Mouse (Mus musculus): ENCODE data around the gene Gna12. TPM values are rescaled to one million over a fixed set of nuclear protein-coding genes. Genes with fewer than 3 reads are reported as not detected.

Gene Gna12
- polyA plus RNA-seq, 1 experiment from 2014 or later: 9.4 TPM

DNA sequence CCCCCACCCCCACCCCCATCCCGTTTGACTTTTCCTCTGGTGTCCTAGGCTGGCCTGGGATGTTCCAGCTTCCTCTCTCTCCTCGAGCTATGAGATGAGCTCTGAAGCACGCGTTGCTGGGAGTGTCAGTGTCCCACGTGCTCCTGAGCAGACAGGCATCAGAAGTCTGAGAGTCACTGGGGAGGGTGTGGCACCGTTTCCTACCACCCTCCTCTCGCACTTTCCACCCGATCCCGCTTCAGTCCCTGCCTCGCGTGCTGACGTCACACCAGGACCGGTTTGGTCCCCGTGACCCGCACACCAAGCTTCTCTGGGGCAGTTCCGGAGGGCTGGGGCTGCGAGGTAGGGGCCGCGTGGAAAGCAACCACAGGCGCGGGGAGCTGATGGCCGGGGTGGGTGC, 94.9 kb downstream of the Gna12 start:
- no peak for ATAC-seq (ENCODE audit: extremely low read depth, insufficient number of reproducible peaks, low FRiP score, low TSS enrichment)
- Histone ChIP-seq H3K36me3 (no peaks in the 10 kb centered on the region), H3K9me3 (no peaks in the 10 kb centered on the region), H3K9ac (peak overlapping the region; percentile 69), H3K27ac (replicated peaks) (no peak overlapping the region), H3K4me1 (peaks cover 10% of the 10 kb centered on the region), H3K4me2 (peak overlapping the region; percentile 71), H3K4me3 (peak overlapping the region; percentile 44), H3K27me3 (replicated peaks) (peaks cover 38% of the 10 kb centered on the region)
- under 1% methylated on average over 22 of the region's 22 CpGs for WGBS

- no peaks in the 10 kb centered on the region for H3K36me3 ChIP-seq
- H3K9me3 ChIP-seq: no peaks in the 10 kb centered on the region
- no peak overlapping the region for H3K9ac ChIP-seq
- ATAC-seq (ENCODE audit: extremely low read depth, insufficient number of reproducible peaks, low FRiP score, low TSS enrichment): no peak
- no peak overlapping the region for H3K27ac ChIP-seq (replicated peaks)
- 60% methylated on average over 3 of the region's 3 CpGs for WGBS
- H3K4me1 ChIP-seq: peaks cover 10% of the 10 kb centered on the region
- H3K4me2 ChIP-seq: no peak overlapping the region
- H3K27me3 ChIP-seq (replicated peaks): peaks cover 38% of the 10 kb centered on the region
- no peak overlapping the region for H3K4me3 ChIP-seq
Observed at GRCm38 (mm10) chr5:140733336-140733735, 96.9 kb downstream of the Gna12 start.

DNA sequence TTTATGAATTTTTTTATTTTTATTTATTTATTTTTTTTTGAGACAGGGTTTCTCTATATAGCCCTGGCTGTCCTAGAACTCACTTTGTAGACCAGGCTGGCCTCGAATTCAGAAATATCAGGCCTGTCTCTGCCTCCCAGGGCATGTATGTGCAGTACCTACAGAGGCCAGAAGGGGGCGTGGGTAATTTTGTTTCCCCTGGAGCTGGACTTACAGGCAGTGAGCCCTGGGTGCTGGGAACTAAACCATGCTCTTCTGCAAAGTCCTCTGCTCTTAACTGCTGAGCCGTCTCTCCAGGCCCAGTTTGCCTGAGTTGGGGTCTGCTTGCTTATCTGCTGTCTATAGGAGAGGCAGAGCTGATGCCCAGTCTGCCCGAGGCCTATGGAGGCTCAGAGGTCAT, 98.0 kb downstream of the Gna12 start:
- Histone ChIP-seq H3K4me1 (peaks cover 10% of the 10 kb centered on the region), H3K27ac (replicated peaks) (no peak overlapping the region), H3K4me2 (no peak overlapping the region), H3K36me3 (no peaks in the 10 kb centered on the region), H3K9ac (no peak overlapping the region), H3K9me3 (no peaks in the 10 kb centered on the region), H3K27me3 (replicated peaks) (peaks cover 34% of the 10 kb centered on the region), H3K4me3 (no peak overlapping the region)
- ATAC-seq (ENCODE audit: extremely low read depth, insufficient number of reproducible peaks, low FRiP score, low TSS enrichment): no peak
- WGBS: 52% methylated on average over 4 of the region's 4 CpGs

- no peaks in the 10 kb centered on the region for H3K36me3 ChIP-seq
- H3K27me3 ChIP-seq (replicated peaks): peaks cover 25% of the 10 kb centered on the region
- 76% methylated on average over 11 of the region's 11 CpGs for WGBS
- H3K4me2 ChIP-seq: no peak overlapping the region
- no peak overlapping the region for H3K9ac ChIP-seq
- H3K9me3 ChIP-seq: no peaks in the 10 kb centered on the region
- peaks cover 10% of the 10 kb centered on the region for H3K4me1 ChIP-seq
- ATAC-seq (ENCODE audit: extremely low read depth, insufficient number of reproducible peaks, low FRiP score, low TSS enrichment): no peak
- no peak overlapping the region for H3K27ac ChIP-seq (replicated peaks)
- no peak overlapping the region for H3K4me3 ChIP-seq
Observed at GRCm38 (mm10) chr5:140731040-140731797, 99.0 kb downstream of the Gna12 start.

DNA sequence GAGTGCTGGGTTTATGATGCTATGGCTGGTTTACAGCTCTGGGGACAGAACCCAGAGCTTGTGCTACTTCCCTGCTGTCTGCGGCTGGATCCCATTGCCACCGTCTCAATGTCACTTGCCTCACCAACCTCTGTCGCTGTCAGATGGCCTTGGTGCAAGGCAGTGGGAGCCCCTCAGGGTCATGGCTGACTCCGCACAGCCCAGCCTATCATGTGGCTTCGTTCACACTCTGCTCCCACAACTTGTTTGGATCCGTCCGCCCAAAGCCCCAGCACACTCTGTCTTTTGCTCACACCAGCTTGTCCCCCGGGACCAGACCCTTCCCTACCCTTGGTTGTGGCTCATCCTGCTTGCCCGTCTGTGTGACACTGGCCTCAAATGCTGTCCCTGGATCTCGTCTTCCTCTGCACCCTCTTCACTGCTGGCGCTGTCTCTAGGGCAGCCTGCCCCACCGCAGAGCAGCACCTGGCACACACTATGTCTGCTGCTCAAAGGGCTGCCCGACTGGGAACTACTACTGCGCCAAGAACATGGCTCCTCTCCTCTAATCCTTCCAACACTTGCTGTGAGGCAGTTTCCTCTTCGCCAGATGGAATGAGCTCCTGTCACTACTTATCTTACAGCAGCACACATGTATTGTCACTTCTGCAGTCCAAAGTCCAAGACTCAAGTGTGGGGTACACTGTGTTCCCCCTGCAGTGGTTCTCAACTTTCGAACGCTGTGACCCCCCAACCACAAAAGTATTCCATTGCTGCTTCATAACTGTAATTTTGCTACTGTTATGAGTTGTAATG, 103.1 kb downstream of the Gna12 start:
- Histone ChIP-seq H3K4me1 (no peaks in the 10 kb centered on the region), H3K27me3 (replicated peaks) (peaks cover 11% of the 10 kb centered on the region; the same call in 1 of the 2 replicates), H3K9me3 (no peaks in the 10 kb centered on the region), H3K27ac (replicated peaks) (no peak overlapping the region), H3K9ac (no peak overlapping the region), H3K36me3 (no peaks in the 10 kb centered on the region), H3K4me2 (no peak overlapping the region), H3K4me3 (no peak overlapping the region)
- ATAC-seq (ENCODE audit: extremely low read depth, insufficient number of reproducible peaks, low FRiP score, low TSS enrichment): no peak
- WGBS: 70% methylated on average over 17 of the region's 17 CpGs

DNA sequence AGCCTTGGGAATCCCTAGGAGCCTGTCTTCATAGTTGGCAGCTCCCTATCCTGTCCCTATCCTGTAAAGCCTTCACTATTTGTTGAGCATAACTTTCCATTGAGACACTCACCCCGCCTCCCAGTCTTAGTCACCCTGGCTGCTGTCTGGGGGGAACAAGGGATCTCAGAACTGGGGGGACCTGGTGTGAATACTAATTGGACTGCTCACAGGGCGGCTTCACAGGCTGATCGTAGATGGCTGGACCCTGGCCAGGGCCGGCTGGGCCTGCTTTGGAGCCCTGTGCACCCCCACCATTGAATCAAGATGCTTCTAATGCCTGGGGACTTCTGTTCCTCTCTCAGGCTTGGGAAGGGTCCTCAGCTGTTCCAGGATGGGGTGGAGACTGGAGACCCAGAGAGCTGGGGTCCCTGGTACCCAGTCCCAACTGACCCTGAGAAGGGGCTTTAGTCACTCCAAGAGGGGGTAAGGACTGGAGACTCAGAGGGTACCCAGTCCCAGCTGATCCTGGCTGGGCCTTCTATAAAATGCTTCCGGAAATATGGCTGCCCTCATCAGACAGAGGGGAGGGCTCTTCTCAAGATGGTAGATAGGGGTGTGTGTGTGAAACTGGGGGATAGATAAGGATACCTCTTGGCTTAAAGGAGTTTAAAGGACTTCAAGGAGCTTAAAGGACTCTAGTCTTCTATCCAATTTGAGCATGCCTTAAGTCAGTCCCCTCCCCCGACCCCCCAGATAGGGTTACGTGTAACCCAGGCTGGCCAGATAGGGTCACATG, 104.0 kb downstream of the Gna12 start:
- WGBS: 77% methylated on average over 7 of the region's 7 CpGs

DNA sequence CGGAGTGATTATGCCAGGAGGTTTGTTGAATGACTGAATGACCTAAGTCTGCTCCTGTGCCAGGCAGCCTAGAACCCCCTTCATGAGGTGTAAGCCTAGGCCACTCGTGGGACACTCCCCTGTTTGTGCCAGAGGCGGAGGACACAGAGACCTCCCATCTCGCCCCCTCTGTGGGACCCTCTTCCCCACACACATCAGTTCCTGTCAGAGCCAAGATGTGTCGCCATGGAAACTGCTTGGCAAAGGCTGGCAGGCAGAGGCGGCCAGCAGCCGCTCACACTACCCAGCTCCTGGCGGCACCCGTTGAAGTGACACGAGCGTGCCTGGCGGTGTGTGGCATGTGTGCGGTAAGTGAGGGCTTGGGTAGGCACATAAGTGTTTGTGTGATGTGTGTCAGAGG, 106.4 kb downstream of the Gna12 start, which contains the start of gene Amz1:
TSS of gene Amz1 (plus strand) at position 306 of the 400 bp plus-strand sequence.
- WGBS: 77% methylated on average over 13 of the region's 13 CpGs
- Histone ChIP-seq H3K27me3 (replicated peaks) (peaks cover 11% of the 10 kb centered on the region; the same call in 1 of the 2 replicates), H3K4me3 (no peak within 1 kb of the TSS), H3K27ac (replicated peaks) (no peak within 1 kb of the TSS), H3K4me2 (no peak within 1 kb of the TSS), H3K4me1 (no peaks in the 10 kb centered on the region), H3K9ac (no peak within 1 kb of the TSS), H3K36me3 (peaks cover 11% of the 10 kb centered on the region), H3K9me3 (no peaks in the 10 kb centered on the region; the same call in 1 of the 2 replicates)
- ATAC-seq (ENCODE audit: extremely low read depth, insufficient number of reproducible peaks, low FRiP score, low TSS enrichment): no peak

More for the DNA sequence above, 104.0 kb downstream of the Gna12 start:
- no peak overlapping the region for H3K4me2 ChIP-seq
- H3K4me3 ChIP-seq: no peak overlapping the region
- H3K27ac ChIP-seq (replicated peaks): no peak overlapping the region
- no peaks in the 10 kb centered on the region for H3K4me1 ChIP-seq
- H3K36me3 ChIP-seq: no peaks in the 10 kb centered on the region
- no peak overlapping the region for H3K9ac ChIP-seq
- H3K27me3 ChIP-seq (replicated peaks): peaks cover 11% of the 10 kb centered on the region; the same call in 1 of the 2 replicates
- no peak for ATAC-seq (ENCODE audit: extremely low read depth, insufficient number of reproducible peaks, low FRiP score, low TSS enrichment)
- H3K9me3 ChIP-seq: no peaks in the 10 kb centered on the region

DNA sequence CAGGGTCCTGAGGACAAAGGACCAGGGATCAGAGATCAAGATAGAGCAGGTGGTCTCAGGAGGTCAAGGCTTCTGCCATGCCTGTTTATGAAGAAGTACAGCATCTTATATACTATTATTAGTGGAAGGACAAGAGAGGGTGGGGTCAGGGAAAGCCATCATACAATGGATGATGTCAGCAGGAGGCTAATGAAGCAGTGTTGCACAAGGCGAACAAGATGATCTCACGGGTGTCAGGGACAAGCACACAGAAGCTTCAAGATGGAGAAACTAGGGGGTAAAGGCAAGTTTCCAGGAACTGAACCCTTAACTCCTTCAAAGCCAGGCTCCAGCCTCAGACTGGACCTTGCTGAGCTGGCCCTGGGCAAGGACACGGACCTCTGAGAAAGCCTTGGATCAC, 108.1 kb downstream of the Gna12 start:
- H3K9me3 ChIP-seq: no peaks in the 10 kb centered on the region; the same call in 1 of the 2 replicates
- H3K4me2 ChIP-seq: no peak overlapping the region
- H3K27me3 ChIP-seq (replicated peaks): peaks cover 11% of the 10 kb centered on the region; the same call in 1 of the 2 replicates
- H3K27ac ChIP-seq (replicated peaks): no peak overlapping the region
- peaks cover 28% of the 10 kb centered on the region for H3K36me3 ChIP-seq
- H3K4me3 ChIP-seq: no peak overlapping the region
- no peak for ATAC-seq (ENCODE audit: extremely low read depth, insufficient number of reproducible peaks, low FRiP score, low TSS enrichment)
- H3K9ac ChIP-seq: no peak overlapping the region
- 66% methylated on average over 3 of the region's 3 CpGs for WGBS
- H3K4me1 ChIP-seq: no peaks in the 10 kb centered on the region

- no peak overlapping the region for H3K4me2 ChIP-seq
- H3K9ac ChIP-seq: no peak overlapping the region
- 64% methylated on average over 7 of the region's 7 CpGs for WGBS
- H3K4me3 ChIP-seq: no peak overlapping the region
- no peak for ATAC-seq (ENCODE audit: extremely low read depth, insufficient number of reproducible peaks, low FRiP score, low TSS enrichment)
- H3K36me3 ChIP-seq: peaks cover 42% of the 10 kb centered on the region
- H3K27ac ChIP-seq (replicated peaks): no peak overlapping the region
- H3K9me3 ChIP-seq: no peaks in the 10 kb centered on the region; the same call in 1 of the 2 replicates
- peaks cover 11% of the 10 kb centered on the region; the same call in 1 of the 2 replicates for H3K27me3 ChIP-seq (replicated peaks)
- no peaks in the 10 kb centered on the region for H3K4me1 ChIP-seq
Observed at GRCm38 (mm10) chr5:140720773-140721172, 109.5 kb downstream of the Gna12 start.

- 73% methylated on average over 5 of the region's 5 CpGs for WGBS
- H3K36me3 ChIP-seq: peaks cover 85% of the 10 kb centered on the region
Observed at GRCm38 (mm10) chr5:140711040-140711439, 119.2 kb downstream of the Gna12 start.

DNA sequence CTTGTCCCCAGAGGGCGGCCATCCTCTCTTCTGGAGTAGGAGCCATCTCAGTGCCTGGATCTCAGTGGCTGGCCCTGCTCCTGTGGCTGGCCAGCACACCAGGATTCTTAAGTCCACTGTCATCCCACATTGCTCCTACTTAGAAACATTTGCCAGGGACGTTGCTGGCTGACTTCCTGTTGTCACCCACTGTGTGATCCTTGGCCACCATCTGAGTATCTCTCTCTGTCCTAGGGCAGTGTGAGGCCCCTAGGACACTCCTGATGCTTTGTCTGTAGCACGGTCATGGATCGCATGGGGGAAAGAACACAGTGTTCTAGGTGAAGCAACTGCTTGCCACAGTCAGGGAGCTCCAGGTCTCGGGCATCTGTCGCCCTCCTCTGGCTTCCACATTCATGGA, 119.9 kb downstream of the Gna12 start:
- no peak for ATAC-seq (ENCODE audit: extremely low read depth, insufficient number of reproducible peaks, low FRiP score, low TSS enrichment)
- H3K4me2 ChIP-seq: no peak overlapping the region
- 80% methylated on average over 6 of the region's 6 CpGs for WGBS
- H3K4me1 ChIP-seq: peaks cover 15% of the 10 kb centered on the region
- no peak overlapping the region for H3K27ac ChIP-seq (replicated peaks)
- no peak overlapping the region for H3K9ac ChIP-seq
- H3K4me3 ChIP-seq: no peak overlapping the region
- H3K36me3 ChIP-seq: peaks cover 78% of the 10 kb centered on the region
- no peaks in the 10 kb centered on the region for H3K27me3 ChIP-seq (replicated peaks)
- no peaks in the 10 kb centered on the region for H3K9me3 ChIP-seq

More at GRCm38 (mm10) chr5:140711040-140711439, 119.2 kb downstream of the Gna12 start:
- Histone ChIP-seq H3K9me3 (no peaks in the 10 kb centered on the region), H3K4me1 (peaks cover 8% of the 10 kb centered on the region), H3K27me3 (replicated peaks) (no peaks in the 10 kb centered on the region), H3K27ac (replicated peaks) (no peak overlapping the region), H3K4me3 (no peak overlapping the region), H3K4me2 (no peak overlapping the region), H3K9ac (no peak overlapping the region)
- ATAC-seq (ENCODE audit: extremely low read depth, insufficient number of reproducible peaks, low FRiP score, low TSS enrichment): no peak

Data from heart, embryonic 13.5 days (tissue).